Mouse (Mus musculus) midbrain, postnatal 0 days (tissue): Measurements from ENCODE around the gene Traf3ip3. TPM values are rescaled to one million over a fixed set of nuclear protein-coding genes. Genes with fewer than 3 reads are reported as not detected.

Experiments used
- ATAC-seq: fragments of 200-750 bp; cut with Nextera tagmentation; 2 replicates; pipeline ENCODE4 v1.8.0; 2017; ENCODE audit warnings: moderate number of reproducible peaks, mild to moderate bottlenecking, moderate TSS enrichment, moderate library complexity; ENCODE audit not compliant: low FRiP score
- DNase-seq: peaks from one replicate; pipeline ENCODE4 v3.0.0-alpha.2; 2015; ENCODE audit warnings: low spot score
- H3K27ac ChIP-seq: fragments of 300-500 bp; sonication (generic); 2 replicates; pipeline ENCODE4 v1.5.1; 2014; ENCODE audit warnings: low read depth, mild to moderate bottlenecking, low read length, mixed read lengths
- H3K27me3 ChIP-seq: fragments of 300-500 bp; sonication (generic); 2 replicates; pipeline ENCODE4 v1.6.1; 2014; ENCODE audit warnings: low read length, control low read depth, mixed read lengths; ENCODE audit not compliant: insufficient read depth
- H3K36me3 ChIP-seq: fragments of 300-500 bp; sonication (generic); 2 replicates; pipeline ENCODE4 v1.6.1; 2014; ENCODE audit warnings: low read length, control low read depth, mixed read lengths; ENCODE audit not compliant: insufficient read depth
- H3K4me1 ChIP-seq: fragments of 300-500 bp; sonication (generic); 2 replicates; pipeline ENCODE4 v1.6.1; 2014; ENCODE audit warnings: mild to moderate bottlenecking, control low read depth, antibody characterized with exemption, low read length, mixed read lengths; ENCODE audit not compliant: insufficient read depth
- H3K4me2 ChIP-seq: fragments of 300-500 bp; sonication (generic); 2 replicates; pipeline ENCODE4 v1.6.1; 2014; ENCODE audit warnings: low read depth, mild to moderate bottlenecking, low read length, mixed read lengths; ENCODE audit not compliant: poor library complexity, severe bottlenecking
- H3K4me3 ChIP-seq: fragments of 300-500 bp; sonication (generic); 2 replicates; pipeline ENCODE4 v1.5.1; 2014; ENCODE audit warnings: low read depth, mild to moderate bottlenecking, low read length, moderate library complexity
- H3K9ac ChIP-seq: fragments of 300-500 bp; sonication (generic); replicated peaks from 2 replicates; pipeline ENCODE4 v1.6.1; 2014; ENCODE audit warnings: mild to moderate bottlenecking, low read length, moderate library complexity, mixed read lengths; ENCODE audit not compliant: poor library complexity, severe bottlenecking
- H3K9me3 ChIP-seq: fragments of 300-500 bp; sonication (generic); 2 replicates; pipeline ENCODE4 v1.6.1; 2016; ENCODE audit warnings: low read length, control low read depth
- CTCF ChIP-seq: IDR thresholded peaks from 2 replicates; pipeline ENCODE4 v1.5.1; 2016; ENCODE audit warnings: antibody characterized with exemption, mild to moderate bottlenecking
- WGBS: fragments of 180-500 bp; shearing (Covaris S2); extraction: QIAGEN DNeasy Blood & Tissue Kit; methylation state at CpG from one replicate; pipeline ENCODE4 v1.1.7; 2014; 5-methylcytosine and 5-hydroxymethylcytosine counted together
- polyA plus RNA-seq: library from polyadenylated mRNA; unstranded; fragments of >200 nt; fragmentation: Nextera tagmentation; extraction: Ambion mirVana; gene quantifications from 2 replicates; pipeline ENCODE4 v1.2.1, GENCODE M21; 2015
- total RNA-seq: library from RNA; depleted of rRNA; stranded (reverse); fragments of >200 nt; gene quantifications from 2 replicates; pipeline ENCODE4 v1.2.3, GENCODE M21; 2014

Traf3ip3 gene
- total and polyA plus RNA-seq, 2 experiments from 2014 or later: 1.9 to 2.4 TPM

GRCm38 (mm10) chr1:193152872-193153271, 48.6 kb downstream of the Traf3ip3 start, which contains the start of gene Irf6:
Irf6 (plus strand) TSS chr1:193153111.
- 0 out of 2 replicates have a peak, but pooled peaks cover 5% of the 10 kb centered on the region for H3K4me1 ChIP-seq
- no peak for DNase-seq
- WGBS: 2% methylated on average over 30 of the region's 30 CpGs
- H3K9ac ChIP-seq: no peak within 1 kb of the TSS
- H3K27ac ChIP-seq: no peak within 1 kb of the TSS
- peak; percentile 27; the same call in 1 of the 2 replicates for ATAC-seq
- H3K9me3 ChIP-seq: no peaks in the 10 kb centered on the region
- H3K36me3 ChIP-seq: no peaks in the 10 kb centered on the region
- TF ChIP-seq CTCF: no peak
- H3K27me3 ChIP-seq: peaks cover 24% of the 10 kb centered on the region
- H3K4me3 ChIP-seq: peak within 1 kb of the TSS; percentile 15; the same call in 1 of the 2 replicates
- H3K4me2 ChIP-seq: peak within 1 kb of the TSS; percentile 29

- Histone ChIP-seq H3K27ac (no peak overlapping the region), H3K27me3 (peaks cover 24% of the 10 kb centered on the region), H3K4me3 (no peak overlapping the region), H3K9ac (no peak overlapping the region), H3K36me3 (no peaks in the 10 kb centered on the region), H3K9me3 (no peaks in the 10 kb centered on the region), H3K4me2 (no peak overlapping the region), H3K4me1 (0 out of 2 replicates have a peak, but pooled peaks cover 5% of the 10 kb centered on the region)
- TF ChIP-seq CTCF: no peak
- DNase-seq: peak; percentile 21
- ATAC-seq: no peak
- 38% methylated on average over 7 of the region's 7 CpGs for WGBS
Observed at GRCm38 (mm10) chr1:193151134-193151533, 50.4 kb downstream of the Traf3ip3 start.

GRCm38 (mm10) chr1:193149231-193149630, 52.3 kb downstream of the Traf3ip3 start:
- 68% methylated on average over 3 of the region's 3 CpGs for WGBS
- H3K4me3 ChIP-seq: no peak overlapping the region
- H3K27me3 ChIP-seq: peaks cover 22% of the 10 kb centered on the region
- no peaks in the 10 kb centered on the region for H3K9me3 ChIP-seq
- ATAC-seq (no peak), DNase-seq (no peak)
- H3K9ac ChIP-seq: no peak overlapping the region
- no peak for TF ChIP-seq CTCF
- no peak overlapping the region for H3K4me2 ChIP-seq
- H3K36me3 ChIP-seq: no peaks in the 10 kb centered on the region
- no peak overlapping the region for H3K27ac ChIP-seq
- 0 out of 2 replicates have a peak, but pooled peaks cover 5% of the 10 kb centered on the region for H3K4me1 ChIP-seq

DNA sequence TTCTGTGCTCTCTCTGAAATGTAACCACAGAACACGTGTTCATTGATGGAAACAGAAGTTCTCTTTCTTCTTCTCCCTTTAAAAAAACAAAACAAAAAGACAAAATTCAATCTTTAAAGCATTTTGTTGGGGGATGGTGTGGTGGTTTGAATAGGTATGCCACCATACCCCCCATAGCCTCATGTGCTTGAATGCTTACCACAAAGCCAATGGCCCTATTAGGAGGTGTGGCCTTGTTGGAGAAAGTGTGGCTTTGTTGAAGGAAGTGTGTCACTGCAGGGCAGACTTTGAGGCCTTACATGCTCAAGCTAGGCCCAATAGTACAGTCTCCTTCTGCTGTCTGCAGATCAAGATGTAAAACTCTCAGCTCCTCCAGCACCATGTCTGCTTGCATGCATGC, 55.1 kb downstream of the Traf3ip3 start:
- WGBS: 77% methylated on average over 1 of the region's 1 CpGs
- H3K4me1 ChIP-seq: no peaks in the 10 kb centered on the region
- TF ChIP-seq CTCF: no peak
- no peaks in the 10 kb centered on the region for H3K27me3 ChIP-seq
- no peak overlapping the region for H3K27ac ChIP-seq
- DNase-seq (no peak), ATAC-seq (no peak)
- H3K36me3 ChIP-seq: no peaks in the 10 kb centered on the region
- H3K9ac ChIP-seq: no peak overlapping the region
- H3K9me3 ChIP-seq: no peaks in the 10 kb centered on the region
- H3K4me2 ChIP-seq: no peak overlapping the region
- no peak overlapping the region for H3K4me3 ChIP-seq

DNA sequence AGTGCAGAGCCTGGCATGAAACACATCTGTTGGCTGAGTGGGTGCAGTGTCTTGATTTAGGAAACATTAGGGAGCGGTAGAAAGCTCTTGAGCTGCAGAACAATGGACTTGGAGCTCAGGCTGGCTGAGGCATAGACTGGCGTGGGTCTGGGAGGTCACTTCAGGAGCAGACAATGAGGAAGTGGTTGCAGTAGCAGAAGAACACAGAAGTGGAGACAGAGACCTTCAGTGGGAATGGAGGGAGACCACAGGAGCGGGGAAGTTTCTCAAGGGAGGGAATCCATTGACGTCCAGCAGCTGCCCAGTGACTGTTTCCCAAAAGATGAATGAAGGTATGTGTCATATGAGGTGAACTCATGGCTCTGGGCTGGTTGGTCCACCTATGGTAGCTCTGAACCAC, 56.4 kb downstream of the Traf3ip3 start:
- WGBS: 89% methylated on average over 4 of the region's 4 CpGs
- H3K27me3 ChIP-seq: no peaks in the 10 kb centered on the region
- no peak for TF ChIP-seq CTCF
- H3K4me1 ChIP-seq: no peaks in the 10 kb centered on the region
- no peak for ATAC-seq
- H3K9me3 ChIP-seq: no peaks in the 10 kb centered on the region
- no peak overlapping the region for H3K9ac ChIP-seq
- no peak overlapping the region for H3K4me2 ChIP-seq
- DNase-seq: no peak
- H3K27ac ChIP-seq: no peak overlapping the region
- no peaks in the 10 kb centered on the region for H3K36me3 ChIP-seq
- H3K4me3 ChIP-seq: no peak overlapping the region

DNA sequence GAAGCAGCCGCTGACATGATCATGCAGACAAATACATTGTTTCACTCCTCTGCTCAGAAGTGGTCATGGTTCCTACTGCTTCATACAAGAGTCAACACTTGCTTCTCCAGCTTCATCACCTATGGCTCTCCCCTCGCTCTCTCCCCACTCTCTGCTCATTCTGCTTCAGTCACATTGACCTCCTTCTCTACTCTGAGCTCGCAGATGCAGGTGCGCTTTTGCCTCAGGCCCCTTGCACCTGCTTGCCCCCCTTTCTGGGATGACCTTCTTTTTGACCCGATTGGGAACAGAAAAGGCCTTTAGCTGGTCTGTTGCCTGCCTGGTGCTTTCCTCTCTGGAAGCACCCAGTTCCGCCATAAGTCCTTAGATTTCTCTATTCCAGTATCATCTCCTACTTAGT, 57.0 kb downstream of the Traf3ip3 start:
- no peak for DNase-seq
- WGBS: 91% methylated on average over 6 of the region's 6 CpGs
- H3K9me3 ChIP-seq: no peaks in the 10 kb centered on the region

More for the DNA sequence above, 57.0 kb downstream of the Traf3ip3 start:
- H3K27ac ChIP-seq: no peak overlapping the region
- no peak for ATAC-seq
- H3K36me3 ChIP-seq: no peaks in the 10 kb centered on the region
- H3K4me2 ChIP-seq: no peak overlapping the region
- H3K27me3 ChIP-seq: no peaks in the 10 kb centered on the region
- no peak overlapping the region for H3K9ac ChIP-seq
- no peaks in the 10 kb centered on the region for H3K4me1 ChIP-seq
- no peak overlapping the region for H3K4me3 ChIP-seq
- no peak for TF ChIP-seq CTCF
